18 mouse cellular contexts compared by ENCODE assay signal in genomic region chr16:31826049-31826448, GRCm38 (mm10). TPM values are rescaled to one million over a fixed set of nuclear protein-coding genes. Genes with fewer than 3 reads are reported as not detected.
DNase-seq lines count a peak whose midpoint lies in the region; ATAC-seq lines count a peak whose summit lies in the region.
"Had no signal": no experiment of that assay in that cellular context is flagged by ENCODE, and none has a peak within 500 bp of the region (broad histone marks: within the 10 kb centered on the region; RNA-seq: fewer than 3 reads in every experiment).

No protein-coding gene starts in this region.

- H3K9me3 ChIP-seq in hindbrain, embryonic 11.5 days (ENCODE audit: control insufficient read depth, low read length), result no peaks in the 10 kb centered on the region
- H3K9me3 ChIP-seq in hindbrain, embryonic 16.5 days (ENCODE audit: control insufficient read depth, low read length), result no peaks in the 10 kb centered on the region
- H3K9me3 ChIP-seq in forebrain, embryonic 13.5 days (replicated peaks), result no peaks in the 10 kb centered on the region
- H3K9me3 ChIP-seq: embryonic facial prominence, embryonic 12.5 days; heart, embryonic 10.5 days had no signal

- WGBS in hindbrain, embryonic 11.5 days, result 22% methylated on average over 4 of the region's 4 CpGs
- 16% methylated on average over 4 of the region's 4 CpGs for WGBS in hindbrain, embryonic 16.5 days
- WGBS in forebrain, embryonic 13.5 days, result 14% methylated on average over 4 of the region's 4 CpGs

- ATAC-seq in hindbrain, embryonic 11.5 days (ENCODE audit: low FRiP score), result peak; percentile 45; the same call in 1 of the 2 replicates
- no peak for ATAC-seq in hindbrain, embryonic 16.5 days
- ATAC-seq in forebrain, embryonic 13.5 days, result no peak
- ATAC-seq: CD4-positive, CD25-positive, alpha-beta regulatory T cell, adult 4 months; liver, postnatal 0 days had no signal

- DNase-seq in hindbrain, embryonic 11.5 days (ENCODE audit: low spot score), result peak; percentile 30
- DNase-seq in Muller cell, postnatal 12 days (ENCODE audit: inconsistent ontology term), result peak; percentile 75
- peak; percentile 34 for DNase-seq in ZHBTc4 (ENCODE audit: low read depth, low spot score)
- DNase-seq in gastrocnemius, postnatal 36 days, result no peak
- no peak for DNase-seq in right cerebral cortex, postnatal 4 days
- no peak for DNase-seq in heart, postnatal 14 days
- DNase-seq: kidney, adult 18-20 months; kidney, postnatal 14 days; liver, postnatal 0 days; lung, postnatal 4 days had no signal

- H3K4me3 ChIP-seq in hindbrain, embryonic 11.5 days (ENCODE audit: low read depth, low read length), result no peak overlapping the region
- H3K4me3 ChIP-seq in hindbrain, embryonic 16.5 days (ENCODE audit: low read length), result no peak overlapping the region
- no peak overlapping the region for H3K4me3 ChIP-seq in forebrain, embryonic 13.5 days
- H3K4me3 ChIP-seq: embryonic facial prominence, embryonic 12.5 days; heart, embryonic 10.5 days had no signal

- no peak overlapping the region for H3K27ac ChIP-seq in hindbrain, embryonic 11.5 days (ENCODE audit: low read depth, low read length)
- H3K27ac ChIP-seq in hindbrain, embryonic 16.5 days (ENCODE audit: low read depth, low read length), result no peak overlapping the region
- 0 out of 2 replicates have a peak overlapping the region, but pooled peaks have one; percentile 8 for H3K27ac ChIP-seq in forebrain, embryonic 13.5 days
- H3K27ac ChIP-seq: embryonic facial prominence, embryonic 12.5 days; heart, embryonic 10.5 days had no signal

- no peak overlapping the region for H3K9ac ChIP-seq in hindbrain, embryonic 11.5 days (ENCODE audit: low read depth, low read length)
- H3K9ac ChIP-seq in hindbrain, embryonic 16.5 days (ENCODE audit: low read depth, low read length), result no peak overlapping the region
- no peak overlapping the region for H3K9ac ChIP-seq in forebrain, embryonic 13.5 days
- H3K9ac ChIP-seq: embryonic facial prominence, embryonic 12.5 days; liver, postnatal 0 days had no signal

- H3K36me3 ChIP-seq in hindbrain, embryonic 11.5 days (ENCODE audit: control insufficient read depth, insufficient read depth, low read length), result no peaks in the 10 kb centered on the region
- H3K36me3 ChIP-seq in hindbrain, embryonic 16.5 days (ENCODE audit: control insufficient read depth, insufficient read depth, low read length), result no peaks in the 10 kb centered on the region
- peaks cover 16% of the 10 kb centered on the region; the same call in 1 of the 2 replicates for H3K36me3 ChIP-seq in forebrain, embryonic 13.5 days (ENCODE audit: poor library complexity, severe bottlenecking)

- H3K4me1 ChIP-seq in hindbrain, embryonic 11.5 days (replicated peaks; ENCODE audit: control insufficient read depth, insufficient read depth, low read length), result no peaks in the 10 kb centered on the region
- peaks cover 2% of the 10 kb centered on the region for H3K4me1 ChIP-seq in hindbrain, embryonic 16.5 days (ENCODE audit: control insufficient read depth, insufficient read depth, low read depth, low read length)
- H3K4me1 ChIP-seq in forebrain, embryonic 13.5 days, result peaks cover 4% of the 10 kb centered on the region; the same call in 1 of the 2 replicates
- H3K4me1 ChIP-seq: embryonic facial prominence, embryonic 12.5 days; heart, embryonic 10.5 days had no signal

- H3K4me2 ChIP-seq in hindbrain, embryonic 11.5 days (replicated peaks; ENCODE audit: low read depth, low read length), result no peak overlapping the region
- H3K4me2 ChIP-seq in hindbrain, embryonic 16.5 days (ENCODE audit: low read length), result no peak overlapping the region
- no peak overlapping the region for H3K4me2 ChIP-seq in forebrain, embryonic 13.5 days
- H3K4me2 ChIP-seq: embryonic facial prominence, embryonic 12.5 days had no signal

- no peaks in the 10 kb centered on the region for H3K27me3 ChIP-seq in hindbrain, embryonic 11.5 days (ENCODE audit: control insufficient read depth, insufficient read depth, low read length)
- no peaks in the 10 kb centered on the region for H3K27me3 ChIP-seq in hindbrain, embryonic 16.5 days (replicated peaks; ENCODE audit: control insufficient read depth, insufficient read depth, low read length)
- H3K27me3 ChIP-seq in forebrain, embryonic 13.5 days, result no peaks in the 10 kb centered on the region
- H3K27me3 ChIP-seq: embryonic facial prominence, embryonic 12.5 days had no signal

- intact Hi-C loops in gastrocnemius, postnatal 36 days (cut with DNase I), result loop anchor here (10.0 kb wide), 1 partner anchor 71 kb away; no protein-coding TSS in a partner anchor
- intact Hi-C loops in heart, postnatal 14 days (cut with DNase I), result no loop called here

RNA-seq across cellular contexts. Expression of gene Meltf, which starts 52.6 kb away (rescaled TPM):
- not detected in 2 replicates for polyA plus RNA-seq in hindbrain, embryonic 11.5 days (2014; fragmentation: Nextera tagmentation; extraction: Ambion mirVana)
- polyA plus RNA-seq in hindbrain, embryonic 16.5 days (2015; fragmentation: Nextera tagmentation; extraction: Ambion mirVana), result 0.29 and 0.42 TPM in 2 replicates
- 0.09 and 0.16 TPM in 2 replicates for polyA plus RNA-seq in forebrain, embryonic 13.5 days (2015; fragmentation: Nextera tagmentation; extraction: Ambion mirVana)
- not detected for total RNA-seq in gastrocnemius, postnatal 36 days (2021)
- under 1 TPM in 1 of 2 experiments, not detected in 1; 0.07 TPM for total RNA-seq in heart, postnatal 14 days (2021)
- total RNA-seq: gastrocnemius, adult 8-10 months; hematopoietic stem cell, adult 5-6 weeks; neutrophil, adult 5-6 weeks had no signal
- polyA plus RNA-seq: CD4-positive, CD25-positive, alpha-beta regulatory T cell, adult 4 months had no signal

Comparison
In these comparisons a context has a peak if more than half of its experiments do, and no peak if none do; other contexts are left out.
1. DNase-seq: peak in hindbrain, embryonic 11.5 days (single experiment), Muller cell, postnatal 12 days (single experiment) and ZHBTc4 (single experiment); none in gastrocnemius, postnatal 36 days (0 of 2), right cerebral cortex, postnatal 4 days (single experiment) and heart, postnatal 14 days (0 of 2).